Mouse (Mus musculus): ENCODE data around the gene Mpp4. TPM values are rescaled to one million over a fixed set of nuclear protein-coding genes. Genes with fewer than 3 reads are reported as not detected.

Gene Mpp4
- 0.19 and 0.50 TPM in 2 replicates for polyA plus RNA-seq (2015; fragmentation: Nextera tagmentation; extraction: Ambion mirVana)

- H3K9me3 ChIP-seq = no peaks in the 10 kb centered on the region
- no peak within 1 kb of the TSS for H3K4me2 ChIP-seq
- H3K4me3 ChIP-seq (replicated peaks) = no peak within 1 kb of the TSS
- peaks cover 10% of the 10 kb centered on the region; the same call in 1 of the 2 replicates for H3K36me3 ChIP-seq
- WGBS = 65% methylated on average over 12 of the region's 12 CpGs
- no peaks in the 10 kb centered on the region for H3K4me1 ChIP-seq
- H3K27me3 ChIP-seq (replicated peaks) = no peaks in the 10 kb centered on the region
- no peak within 1 kb of the TSS for H3K27ac ChIP-seq
- no peak within 1 kb of the TSS for H3K9ac ChIP-seq
- ATAC-seq (ENCODE audit: insufficient read depth, low FRiP score, low read depth) = no peak
Observed at GRCm38 (mm10) chr1:59163030-59163461, at the start of gene Mpp4. Gene Mpp4, minus strand, starts transcription at chr1:59163389.

GRCm38 (mm10) chr1:59212951-59213350, 49.8 kb upstream of the Mpp4 start:
- Histone ChIP-seq H3K4me3 (replicated peaks) (no peak overlapping the region), H3K4me2 (no peak overlapping the region), H3K27ac (no peak overlapping the region)

GRCm38 (mm10) chr1:59212076-59212779, 49.0 kb upstream of the Mpp4 start:
- H3K27ac ChIP-seq = peak overlapping the region; percentile 48; the same call in 1 of the 2 replicates
- no peak overlapping the region for H3K4me2 ChIP-seq
- no peaks in the 10 kb centered on the region for H3K27me3 ChIP-seq (replicated peaks)
- H3K9ac ChIP-seq = no peak overlapping the region
- H3K36me3 ChIP-seq = 0 out of 2 replicates have a peak, but pooled peaks cover 5% of the 10 kb centered on the region
- peak; percentile 83 for ATAC-seq (ENCODE audit: insufficient read depth, low FRiP score, low read depth)
- no peaks in the 10 kb centered on the region for H3K9me3 ChIP-seq
- no peaks in the 10 kb centered on the region for H3K4me1 ChIP-seq
- WGBS = 63% methylated on average over 5 of the region's 5 CpGs
- no peak overlapping the region for H3K4me3 ChIP-seq (replicated peaks)

More at GRCm38 (mm10) chr1:59212951-59213350, 49.8 kb upstream of the Mpp4 start:
- Histone ChIP-seq H3K4me1 (no peaks in the 10 kb centered on the region), H3K36me3 (0 out of 2 replicates have a peak, but pooled peaks cover 5% of the 10 kb centered on the region), H3K27me3 (replicated peaks) (no peaks in the 10 kb centered on the region), H3K9me3 (no peaks in the 10 kb centered on the region), H3K9ac (no peak overlapping the region)
- 80% methylated on average over 1 of the region's 1 CpGs for WGBS
- ATAC-seq (ENCODE audit: insufficient read depth, low FRiP score, low read depth) = no peak

- Histone ChIP-seq H3K36me3 (0 out of 2 replicates have a peak, but pooled peaks cover 4% of the 10 kb centered on the region), H3K4me1 (no peaks in the 10 kb centered on the region), H3K27me3 (replicated peaks) (no peaks in the 10 kb centered on the region), H3K4me2 (no peak overlapping the region), H3K4me3 (replicated peaks) (no peak overlapping the region), H3K27ac (0 out of 2 replicates have a peak overlapping the region, but pooled peaks have one; percentile 31), H3K9me3 (no peaks in the 10 kb centered on the region), H3K9ac (no peak overlapping the region)
- 70% methylated on average over 4 of the region's 4 CpGs for WGBS
- no peak; the same call in 1 of the 2 replicates for ATAC-seq (ENCODE audit: insufficient read depth, low FRiP score, low read depth)
Observed at GRCm38 (mm10) chr1:59211651-59212050, 48.5 kb upstream of the Mpp4 start.

GRCm38 (mm10) chr1:59208331-59208730, 45.1 kb upstream of the Mpp4 start:
- Histone ChIP-seq H3K4me2 (no peak overlapping the region), H3K36me3 (no peaks in the 10 kb centered on the region), H3K9me3 (no peaks in the 10 kb centered on the region), H3K27ac (no peak overlapping the region), H3K4me3 (replicated peaks) (no peak overlapping the region), H3K4me1 (no peaks in the 10 kb centered on the region), H3K9ac (no peak overlapping the region), H3K27me3 (replicated peaks) (no peaks in the 10 kb centered on the region)
- ATAC-seq (ENCODE audit: insufficient read depth, low FRiP score, low read depth) = no peak
- WGBS = 79% methylated on average over 1 of the region's 1 CpGs

- 87% methylated on average over 1 of the region's 1 CpGs for WGBS
- H3K27me3 ChIP-seq (replicated peaks) = no peaks in the 10 kb centered on the region
- ATAC-seq (ENCODE audit: insufficient read depth, low FRiP score, low read depth) = no peak
- H3K9ac ChIP-seq = no peak overlapping the region
- H3K9me3 ChIP-seq = no peaks in the 10 kb centered on the region
- H3K36me3 ChIP-seq = no peaks in the 10 kb centered on the region
- no peaks in the 10 kb centered on the region for H3K4me1 ChIP-seq
- H3K4me3 ChIP-seq (replicated peaks) = no peak overlapping the region
- H3K4me2 ChIP-seq = no peak overlapping the region
- H3K27ac ChIP-seq = no peak overlapping the region
Observed at GRCm38 (mm10) chr1:59204489-59204888, 41.3 kb upstream of the Mpp4 start.

- no peaks in the 10 kb centered on the region for H3K36me3 ChIP-seq
- H3K9ac ChIP-seq = no peak overlapping the region
- no peaks in the 10 kb centered on the region for H3K27me3 ChIP-seq (replicated peaks)
- H3K4me3 ChIP-seq (replicated peaks) = no peak overlapping the region
- H3K27ac ChIP-seq = no peak overlapping the region
- ATAC-seq (ENCODE audit: insufficient read depth, low FRiP score, low read depth) = peak; percentile 22; the same call in 1 of the 2 replicates
- no peak overlapping the region for H3K4me2 ChIP-seq
- 76% methylated on average over 10 of the region's 10 CpGs for WGBS
- no peaks in the 10 kb centered on the region for H3K9me3 ChIP-seq
- no peaks in the 10 kb centered on the region for H3K4me1 ChIP-seq
Observed at GRCm38 (mm10) chr1:59202367-59202766, 39.2 kb upstream of the Mpp4 start.

- Histone ChIP-seq H3K4me3 (replicated peaks) (no peak overlapping the region), H3K4me2 (no peak overlapping the region), H3K4me1 (no peaks in the 10 kb centered on the region), H3K9ac (no peak overlapping the region), H3K27me3 (replicated peaks) (no peaks in the 10 kb centered on the region), H3K27ac (no peak overlapping the region), H3K9me3 (no peaks in the 10 kb centered on the region), H3K36me3 (no peaks in the 10 kb centered on the region)
- no peak for ATAC-seq (ENCODE audit: insufficient read depth, low FRiP score, low read depth)
- WGBS = 80% methylated on average over 1 of the region's 1 CpGs
Observed at GRCm38 (mm10) chr1:59201561-59201960, 38.4 kb upstream of the Mpp4 start.

- Histone ChIP-seq H3K4me1 (no peaks in the 10 kb centered on the region), H3K9ac (no peak overlapping the region), H3K36me3 (no peaks in the 10 kb centered on the region), H3K4me3 (replicated peaks) (no peak overlapping the region), H3K27me3 (replicated peaks) (no peaks in the 10 kb centered on the region), H3K9me3 (no peaks in the 10 kb centered on the region), H3K4me2 (no peak overlapping the region), H3K27ac (no peak overlapping the region)
- no peak for ATAC-seq (ENCODE audit: insufficient read depth, low FRiP score, low read depth)
- WGBS = 81% methylated on average over 5 of the region's 5 CpGs
Observed at GRCm38 (mm10) chr1:59200960-59201359, 37.8 kb upstream of the Mpp4 start.

- H3K9me3 ChIP-seq = no peaks in the 10 kb centered on the region
- H3K9ac ChIP-seq = no peak overlapping the region
- H3K36me3 ChIP-seq = no peaks in the 10 kb centered on the region
- H3K4me1 ChIP-seq = no peaks in the 10 kb centered on the region
- no peaks in the 10 kb centered on the region for H3K27me3 ChIP-seq (replicated peaks)
- no peak for ATAC-seq (ENCODE audit: insufficient read depth, low FRiP score, low read depth)
- 38% methylated on average over 6 of the region's 6 CpGs for WGBS
- H3K4me2 ChIP-seq = no peak overlapping the region
- H3K4me3 ChIP-seq (replicated peaks) = no peak overlapping the region
- no peak overlapping the region for H3K27ac ChIP-seq
Observed at GRCm38 (mm10) chr1:59194979-59195378, 31.8 kb upstream of the Mpp4 start.

GRCm38 (mm10) chr1:59187786-59188185, 24.6 kb upstream of the Mpp4 start:
- Histone ChIP-seq H3K9me3 (no peaks in the 10 kb centered on the region), H3K36me3 (no peaks in the 10 kb centered on the region), H3K27ac (no peak overlapping the region), H3K27me3 (replicated peaks) (no peaks in the 10 kb centered on the region), H3K4me3 (replicated peaks) (no peak overlapping the region), H3K4me1 (no peaks in the 10 kb centered on the region), H3K9ac (no peak overlapping the region), H3K4me2 (no peak overlapping the region)
- no peak for ATAC-seq (ENCODE audit: insufficient read depth, low FRiP score, low read depth)
- WGBS = 84% methylated on average over 5 of the region's 5 CpGs

GRCm38 (mm10) chr1:59186317-59186716, 23.1 kb upstream of the Mpp4 start:
- Histone ChIP-seq H3K27me3 (replicated peaks) (no peaks in the 10 kb centered on the region), H3K4me2 (no peak overlapping the region), H3K9me3 (no peaks in the 10 kb centered on the region), H3K4me1 (no peaks in the 10 kb centered on the region), H3K4me3 (replicated peaks) (no peak overlapping the region), H3K9ac (no peak overlapping the region), H3K36me3 (0 out of 2 replicates have a peak, but pooled peaks cover 3% of the 10 kb centered on the region), H3K27ac (no peak overlapping the region)
- ATAC-seq (ENCODE audit: insufficient read depth, low FRiP score, low read depth) = no peak
- 88% methylated on average over 10 of the region's 10 CpGs for WGBS
